Mouse (Mus musculus): Measurements from ENCODE around the gene Metrn.

The Metrn gene

DNA sequence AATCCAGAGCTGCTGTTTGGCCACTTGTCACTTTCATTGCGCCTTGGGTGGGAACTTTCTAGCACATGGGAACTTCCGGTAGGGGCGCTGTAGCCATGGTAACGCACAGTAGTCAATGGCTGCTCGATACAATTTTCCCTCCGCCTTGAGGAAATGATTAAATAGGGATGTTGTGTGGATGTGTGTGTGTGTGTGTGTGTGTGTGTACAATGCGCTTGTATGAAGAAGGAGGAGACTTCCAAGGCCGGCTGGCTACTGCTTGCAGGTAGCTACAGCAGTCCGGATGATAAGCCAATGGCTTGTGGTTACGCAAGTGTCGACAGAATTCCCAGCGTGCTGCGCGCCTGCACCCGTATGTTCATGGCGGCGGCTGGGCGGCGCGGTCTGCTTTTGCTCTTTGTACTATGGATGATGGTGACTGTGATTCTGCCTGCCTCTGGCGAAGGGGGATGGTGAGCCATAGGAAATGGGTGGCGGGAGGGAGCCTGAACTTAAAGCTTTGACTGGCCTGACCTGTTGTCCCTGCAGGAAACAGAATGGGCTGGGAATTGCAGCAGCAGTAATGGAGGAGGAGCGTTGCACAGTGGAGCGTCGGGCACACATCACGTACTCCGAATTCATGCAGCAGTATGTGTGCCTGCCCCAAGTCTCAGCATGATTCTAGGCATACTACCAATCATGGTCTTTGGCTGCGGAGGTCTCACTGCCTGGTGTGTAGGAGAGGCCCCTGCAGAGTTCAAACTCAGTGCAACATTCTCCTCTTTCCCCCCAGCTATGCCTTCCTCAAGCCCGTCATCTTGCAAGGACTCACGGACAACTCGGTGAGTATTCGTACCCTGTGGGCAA is 32.0 kb upstream of the Metrn start, which contains the start of gene Jmjd8:
Jmjd8 (plus strand) TSS at position 156 of the 846 bp plus-strand sequence.
- peak within 1 kb of the TSS; percentile 95 for H3K4me3 ChIP-seq (replicated peaks; ENCODE audit: low read length)
- no peaks in the 10 kb centered on the region for H3K27me3 ChIP-seq (ENCODE audit: insufficient read depth, low read length)

GRCm38 (mm10) chr17:25828223-25828594 is 31.3 kb upstream of the Metrn start:
- peaks cover 83% of the 10 kb centered on the region for H3K4me1 ChIP-seq (replicated peaks; ENCODE audit: low read depth, low read length)
- no peak for TF ChIP-seq NANOG (IDR thresholded peaks at IDR 0.05; ENCODE audit: borderline replicate concordance, low read length)
- no peak for TF ChIP-seq POU5F1 (IDR thresholded peaks at IDR 0.05; ENCODE audit: borderline replicate concordance, low read length)
- no peak for TF ChIP-seq CTCF (conservative IDR thresholded peaks at IDR 0.05; ENCODE audit: low read length)
- peaks cover 65% of the 10 kb centered on the region for H3K36me3 ChIP-seq (ENCODE audit: insufficient read depth, low read length)
- H3K27me3 ChIP-seq (ENCODE audit: insufficient read depth, low read length), result no peaks in the 10 kb centered on the region
- H3K9me3 ChIP-seq (ENCODE audit: low read length), result no peaks in the 10 kb centered on the region
- H3K4me3 ChIP-seq (replicated peaks; ENCODE audit: low read length), result peak overlapping the region; percentile 95

More for the DNA sequence above, 32.0 kb upstream of the Metrn start, which contains the start of gene Jmjd8:
- H3K4me1 ChIP-seq (replicated peaks; ENCODE audit: low read depth, low read length), result peaks cover 86% of the 10 kb centered on the region
- no peak for TF ChIP-seq NANOG (IDR thresholded peaks at IDR 0.05; ENCODE audit: borderline replicate concordance, low read length)
- peak; percentile 27 for TF ChIP-seq CTCF (conservative IDR thresholded peaks at IDR 0.05; ENCODE audit: low read length)
- H3K9me3 ChIP-seq (ENCODE audit: low read length), result no peaks in the 10 kb centered on the region
- H3K36me3 ChIP-seq (ENCODE audit: insufficient read depth, low read length), result peaks cover 66% of the 10 kb centered on the region

DNA sequence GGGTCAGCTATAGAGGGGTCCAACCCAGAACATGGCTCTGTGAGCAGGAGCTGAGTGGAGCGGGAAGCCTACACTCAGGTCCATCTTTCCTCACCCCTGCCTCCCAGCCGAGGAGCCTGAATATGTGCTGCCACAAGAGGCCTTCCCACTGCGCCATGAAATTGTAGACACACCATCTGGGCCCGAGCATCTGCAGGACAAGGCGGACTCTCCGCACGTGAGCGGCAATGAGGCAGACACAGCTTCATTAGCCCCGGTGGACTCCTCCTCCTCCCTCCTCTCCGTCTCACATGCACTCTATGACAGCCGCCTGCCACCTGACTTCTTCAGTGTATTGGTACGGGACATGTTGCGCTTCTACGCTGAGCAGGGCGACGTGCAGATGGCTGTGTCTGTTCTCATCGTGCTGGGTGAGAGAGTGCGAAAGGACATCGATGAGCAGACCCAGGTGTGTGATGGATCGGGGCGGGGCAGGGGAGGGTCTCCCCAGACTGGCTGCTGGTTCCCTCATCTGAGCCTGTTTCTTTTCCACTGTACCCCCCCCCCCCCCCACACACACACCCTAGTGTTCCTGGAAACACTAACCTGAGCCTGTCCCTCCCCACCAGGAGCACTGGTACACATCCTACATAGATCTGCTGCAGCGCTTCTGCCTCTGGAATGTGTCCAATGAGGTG is 30.7 kb upstream of the Metrn start:
- peaks cover 65% of the 10 kb centered on the region for H3K36me3 ChIP-seq (ENCODE audit: insufficient read depth, low read length)
- peak overlapping the region; percentile 95 for H3K4me3 ChIP-seq (replicated peaks; ENCODE audit: low read length)
- no peaks in the 10 kb centered on the region for H3K27me3 ChIP-seq (ENCODE audit: insufficient read depth, low read length)
- TF ChIP-seq POU5F1 (IDR thresholded peaks at IDR 0.05; ENCODE audit: borderline replicate concordance, low read length) (no peak), NANOG (IDR thresholded peaks at IDR 0.05; ENCODE audit: borderline replicate concordance, low read length) (no peak), CTCF (conservative IDR thresholded peaks at IDR 0.05; ENCODE audit: low read length) (no peak)
- H3K9me3 ChIP-seq (ENCODE audit: low read length), result no peaks in the 10 kb centered on the region
- H3K4me1 ChIP-seq (replicated peaks; ENCODE audit: low read depth, low read length), result peaks cover 86% of the 10 kb centered on the region

DNA sequence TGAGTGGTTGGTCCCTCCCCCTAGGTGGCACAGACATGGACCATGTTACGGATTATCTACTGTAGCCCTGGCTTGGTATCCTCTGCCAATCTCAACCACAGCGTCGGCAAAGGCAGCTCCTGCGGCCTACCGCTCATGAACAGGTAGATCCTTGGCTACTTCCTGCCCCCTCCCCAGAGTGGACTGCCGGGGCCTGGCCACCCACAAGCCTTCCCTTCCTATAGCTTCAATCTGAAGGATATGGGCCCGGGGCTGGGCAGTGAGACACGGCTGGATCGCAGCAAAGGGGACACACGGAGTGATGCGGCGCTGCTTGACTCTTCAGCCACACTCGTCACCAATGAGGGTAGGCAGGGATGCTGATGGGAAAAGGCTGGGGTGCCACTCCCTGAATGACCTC is 30.1 kb upstream of the Metrn start:
- Histone ChIP-seq H3K9me3 (ENCODE audit: low read length) (no peaks in the 10 kb centered on the region), H3K27me3 (ENCODE audit: insufficient read depth, low read length) (no peaks in the 10 kb centered on the region), H3K4me1 (replicated peaks; ENCODE audit: low read depth, low read length) (peaks cover 85% of the 10 kb centered on the region), H3K4me3 (replicated peaks; ENCODE audit: low read length) (0 out of 2 replicates have a peak overlapping the region, but pooled peaks have one; percentile 95), H3K36me3 (ENCODE audit: insufficient read depth, low read length) (peaks cover 65% of the 10 kb centered on the region)
- TF ChIP-seq CTCF (conservative IDR thresholded peaks at IDR 0.05; ENCODE audit: low read length) (no peak), POU5F1 (IDR thresholded peaks at IDR 0.05; ENCODE audit: borderline replicate concordance, low read length) (no peak), NANOG (IDR thresholded peaks at IDR 0.05; ENCODE audit: borderline replicate concordance, low read length) (no peak)

GRCm38 (mm10) chr17:25825984-25826570 is 29.1 kb upstream of the Metrn start:
- peaks cover 55% of the 10 kb centered on the region for H3K36me3 ChIP-seq (ENCODE audit: insufficient read depth, low read length)
- H3K4me3 ChIP-seq (replicated peaks; ENCODE audit: low read length), result peak overlapping the region; percentile 55
- H3K4me1 ChIP-seq (replicated peaks; ENCODE audit: low read depth, low read length), result peaks cover 76% of the 10 kb centered on the region
- no peaks in the 10 kb centered on the region for H3K27me3 ChIP-seq (ENCODE audit: insufficient read depth, low read length)
- TF ChIP-seq CTCF (conservative IDR thresholded peaks at IDR 0.05; ENCODE audit: low read length) (no peak), POU5F1 (IDR thresholded peaks at IDR 0.05; ENCODE audit: borderline replicate concordance, low read length) (no peak), NANOG (IDR thresholded peaks at IDR 0.05; ENCODE audit: borderline replicate concordance, low read length) (no peak)
- H3K9me3 ChIP-seq (ENCODE audit: low read length), result no peaks in the 10 kb centered on the region

GRCm38 (mm10) chr17:25825311-25825710 is 28.4 kb upstream of the Metrn start:
- no peaks in the 10 kb centered on the region for H3K9me3 ChIP-seq (ENCODE audit: low read length)
- peaks cover 68% of the 10 kb centered on the region for H3K4me1 ChIP-seq (replicated peaks; ENCODE audit: low read depth, low read length)
- no peaks in the 10 kb centered on the region for H3K27me3 ChIP-seq (ENCODE audit: insufficient read depth, low read length)
- H3K4me3 ChIP-seq (replicated peaks; ENCODE audit: low read length), result peak overlapping the region; percentile 55
- TF ChIP-seq CTCF (conservative IDR thresholded peaks at IDR 0.05; ENCODE audit: low read length) (no peak), NANOG (IDR thresholded peaks at IDR 0.05; ENCODE audit: borderline replicate concordance, low read length) (no peak)
- H3K36me3 ChIP-seq (ENCODE audit: insufficient read depth, low read length), result peaks cover 48% of the 10 kb centered on the region

DNA sequence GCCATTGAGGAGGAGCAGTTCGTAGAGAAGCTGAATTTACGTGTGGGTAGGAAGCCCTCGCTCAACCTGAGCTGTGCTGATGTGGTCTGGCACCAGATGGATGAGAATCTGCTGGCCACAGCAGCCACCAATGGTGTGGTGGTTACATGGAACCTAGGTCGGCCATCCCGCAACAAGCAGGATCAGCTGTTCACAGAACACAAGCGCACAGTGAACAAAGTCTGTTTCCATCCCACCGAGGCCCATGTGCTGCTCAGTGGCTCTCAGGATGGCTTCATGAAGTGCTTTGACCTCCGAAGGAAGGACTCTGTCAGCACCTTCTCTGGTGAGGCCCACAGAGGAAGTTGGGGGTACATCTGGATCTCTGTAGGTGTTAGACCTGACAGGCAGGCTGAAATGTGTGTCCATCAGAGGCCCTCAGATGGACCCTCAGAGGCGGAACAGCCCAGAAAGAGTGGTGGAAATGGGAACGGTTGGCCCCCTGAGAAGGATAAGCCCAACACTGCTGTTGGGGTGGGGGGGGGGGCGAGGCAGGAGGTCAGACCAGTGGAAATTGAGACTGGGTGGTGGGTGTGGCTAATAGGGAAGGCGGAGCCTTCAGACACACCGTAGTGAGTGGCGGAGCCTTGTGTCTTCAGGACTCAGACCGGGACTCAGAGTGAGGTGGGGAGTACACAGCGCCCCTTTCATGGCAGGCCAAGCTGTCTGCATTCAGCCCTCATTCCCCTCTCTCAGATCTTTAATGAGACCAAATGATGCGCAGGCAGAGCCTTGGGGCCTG is 27.6 kb upstream of the Metrn start:
- Histone ChIP-seq H3K4me3 (replicated peaks; ENCODE audit: low read length) (peak overlapping the region; percentile 93), H3K9me3 (ENCODE audit: low read length) (no peaks in the 10 kb centered on the region), H3K36me3 (ENCODE audit: insufficient read depth, low read length) (peaks cover 40% of the 10 kb centered on the region), H3K4me1 (replicated peaks; ENCODE audit: low read depth, low read length) (peaks cover 68% of the 10 kb centered on the region), H3K27me3 (ENCODE audit: insufficient read depth, low read length) (no peaks in the 10 kb centered on the region)
- no peak for TF ChIP-seq NANOG (IDR thresholded peaks at IDR 0.05; ENCODE audit: borderline replicate concordance, low read length)
- TF ChIP-seq CTCF (conservative IDR thresholded peaks at IDR 0.05; ENCODE audit: low read length), result no peak
- no peak for TF ChIP-seq POU5F1 (IDR thresholded peaks at IDR 0.05; ENCODE audit: borderline replicate concordance, low read length)

DNA sequence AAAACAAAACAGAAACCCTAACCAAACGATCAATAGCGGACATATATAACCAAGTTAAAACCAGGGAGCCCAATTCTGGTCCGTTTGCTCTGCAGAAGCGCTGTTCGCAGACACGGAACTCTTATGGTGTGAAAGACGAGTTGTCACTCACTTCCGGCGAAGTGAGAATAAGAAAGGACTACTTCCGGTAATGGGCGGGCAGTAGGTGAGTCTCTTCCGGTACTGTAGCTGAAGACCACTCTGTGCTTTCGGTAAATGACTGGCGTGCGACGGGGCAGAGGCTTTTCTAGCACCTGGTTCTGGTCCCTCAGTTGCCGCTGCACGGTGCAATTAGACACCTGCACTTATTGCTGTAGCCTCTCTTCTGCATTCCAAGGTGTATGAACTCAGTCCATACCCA is 26.5 kb upstream of the Metrn start, which contains the start of gene Wdr24:
Wdr24 (plus strand) TSS at position 176 of the 400 bp plus-strand sequence.
- Histone ChIP-seq H3K4me1 (replicated peaks; ENCODE audit: low read depth, low read length) (peaks cover 70% of the 10 kb centered on the region), H3K27me3 (ENCODE audit: insufficient read depth, low read length) (peaks cover 9% of the 10 kb centered on the region), H3K36me3 (ENCODE audit: insufficient read depth, low read length) (peaks cover 37% of the 10 kb centered on the region), H3K9me3 (ENCODE audit: low read length) (no peaks in the 10 kb centered on the region), H3K4me3 (replicated peaks; ENCODE audit: low read length) (peak within 1 kb of the TSS; percentile 93)
- TF ChIP-seq POU5F1 (IDR thresholded peaks at IDR 0.05; ENCODE audit: borderline replicate concordance, low read length) (no peak), NANOG (IDR thresholded peaks at IDR 0.05; ENCODE audit: borderline replicate concordance, low read length) (no peak), CTCF (conservative IDR thresholded peaks at IDR 0.05; ENCODE audit: low read length) (no peak)

Data from E14TG2a.4 (cell line).